Mouse (Mus musculus): ENCODE results near the gene Lrg1.

- no peak for TF ChIP-seq POLR2A (IDR thresholded peaks at IDR 0.05; ENCODE audit: low read depth, low read length)
- TF ChIP-seq MEF2A (IDR thresholded peaks at IDR 0.05; ENCODE audit: borderline replicate concordance, low read depth, low read length) = no peak
- no peak for TF ChIP-seq HCFC1 (IDR thresholded peaks at IDR 0.05; ENCODE audit: low read depth, low read length)
- TF ChIP-seq GABPA (IDR thresholded peaks at IDR 0.05; ENCODE audit: insufficient replicate concordance, low read depth, low read length) = no peak
- TF ChIP-seq NELFE (IDR thresholded peaks at IDR 0.05; ENCODE audit: low read depth, low read length) = 0 out of 2 replicates have a peak, but pooled peaks have one; percentile 18
Measured at GRCm38 (mm10) chr17:56111864-56112263, 9.9 kb downstream of the Lrg1 start.

Data from CH12.LX (cell line).